Mouse (Mus musculus) spleen, adult 10 weeks (tissue): ENCODE data around the gene Cmtm2b. TPM values are rescaled to one million over a fixed set of nuclear protein-coding genes. Genes with fewer than 3 reads are reported as not detected.

Experiments used
- polyA plus RNA-seq: library from polyadenylated mRNA; stranded (reverse); fragments of 350-450 nt; fragmentation: Illumina TruSeq; extraction: RNeasy Lipid Tissue Mini Kit (QIAGEN cat#74804); gene quantifications from one replicate; pipeline ENCODE4 v1.2.3, GENCODE M21; 2015; ENCODE audit warnings: low replicate concordance; ENCODE audit not compliant: insufficient read depth

Gene Cmtm2b
- polyA plus RNA-seq = not detected

GRCm38 (mm10) chr8:104321930-104322329, at the start of gene Cmtm2b:
Gene Cmtm2b, plus strand, starts transcription at chr8:104322230.

GRCm38 (mm10) chr8:104293081-104293480, 28.9 kb upstream of the Cmtm2b start, which contains the start of gene Cmtm2a:
Gene Cmtm2a, minus strand, starts transcription at chr8:104293181.

GRCm38 (mm10) chr8:104309441-104310155, 12.4 kb upstream of the Cmtm2b start, which contains the start of the genes Gm45711 and Cmtm1:
Gene Gm45711, minus strand, starts transcription at chr8:104310081.
Gene Cmtm1, minus strand, starts transcription at chr8:104310145.

GRCm38 (mm10) chr8:104321267-104321666, 763 bp upstream of the Cmtm2b start, which contains the start of gene Gm11020:
Gene Gm11020, plus strand, starts transcription at chr8:104321567.

GRCm38 (mm10) chr8:104339229-104339982, 17.4 kb downstream of the Cmtm2b start, which contains the start of gene Cmtm3:
Gene Cmtm3, plus strand, starts transcription at chr8:104339410.

Other genes with a start within 250 kb of the Cmtm2b start
- gene Cdh5, start 220.6 kb upstream of the Cmtm2b start, polyA plus RNA-seq = 23.8 TPM
- gene Bean1, start 151.8 kb upstream of the Cmtm2b start, polyA plus RNA-seq = not detected
- gene Tk2, start 73.7 kb upstream of the Cmtm2b start, polyA plus RNA-seq = 71.4 TPM
- gene Cklf, start 71.4 kb upstream of the Cmtm2b start, polyA plus RNA-seq = 107 TPM
- gene Cmtm2a, start 29.0 kb upstream of the Cmtm2b start, polyA plus RNA-seq = not detected
- not detected for gene Gm45711, start 12.1 kb upstream of the Cmtm2b start, polyA plus RNA-seq
- not detected for gene Cmtm1, start 12.1 kb upstream of the Cmtm2b start, polyA plus RNA-seq
- not detected for gene Gm11020, start 663 bp upstream of the Cmtm2b start, polyA plus RNA-seq
- gene Cmtm3, start 17.2 kb downstream of the Cmtm2b start, polyA plus RNA-seq = 48.5 TPM
- gene Cmtm4, start 73.6 kb downstream of the Cmtm2b start, polyA plus RNA-seq = 11.4 TPM
- gene Dync1li2, start 120.8 kb downstream of the Cmtm2b start, polyA plus RNA-seq = 66.6 TPM
- gene Terb1, start 187.7 kb downstream of the Cmtm2b start, polyA plus RNA-seq = 4.2 TPM
- 107 TPM for gene Nae1, start 212.4 kb downstream of the Cmtm2b start, polyA plus RNA-seq
- 1.5 TPM for gene Car7, start 212.5 kb downstream of the Cmtm2b start, polyA plus RNA-seq